ENCODE assay signal across 9 mouse cellular contexts in genomic region chr1:131995062-131995461, GRCm38 (mm10). TPM values are rescaled to one million over a fixed set of nuclear protein-coding genes. Genes with fewer than 3 reads are reported as not detected.
DNase-seq lines count a peak whose midpoint lies in the region; ATAC-seq lines count a peak whose summit lies in the region.
"Had no signal": no experiment of that assay in that cellular context is flagged by ENCODE, and none has a peak within 500 bp of the region (broad histone marks: within the 10 kb centered on the region; RNA-seq: fewer than 3 reads in every experiment).

No protein-coding gene starts in this region.

- H3K9me3 ChIP-seq in kidney, embryonic 16.5 days (ENCODE audit: low read length), result no peaks in the 10 kb centered on the region
- no peaks in the 10 kb centered on the region for H3K9me3 ChIP-seq in intestine, embryonic 16.5 days (ENCODE audit: control insufficient read depth, low read length)

- ATAC-seq in kidney, embryonic 16.5 days (ENCODE audit: low FRiP score, low TSS enrichment), result no peak
- peak; percentile 74 for ATAC-seq in CD4-positive, CD25-positive, alpha-beta regulatory T cell, adult 4 months
- peak; percentile 85 for ATAC-seq in neutrophil, adult 5-6 weeks (ENCODE audit: extremely low read depth, insufficient number of reproducible peaks, low FRiP score, poor library complexity, severe bottlenecking)
- ATAC-seq in intestine, embryonic 16.5 days, result no peak

- H3K36me3 ChIP-seq in kidney, embryonic 16.5 days (ENCODE audit: insufficient read depth, low read length), result no peaks in the 10 kb centered on the region
- no peaks in the 10 kb centered on the region for H3K36me3 ChIP-seq in intestine, embryonic 16.5 days (ENCODE audit: control insufficient read depth, insufficient read depth, low read length)

- DNase-seq in kidney, adult 11 months, result peak; percentile 46
- DNase-seq in adrenal gland, postnatal 25 days, result peak; percentile 56
- DNase-seq in forelimb bud, embryonic 11.5 days (ENCODE audit: low read depth, low spot score), result peak; percentile 46
- DNase-seq in left cerebral cortex, postnatal 25 days (ENCODE audit: low spot score in 2 of 2), result peak; percentile 39 to 61

- 40% methylated on average over 4 of the region's 4 CpGs for WGBS in kidney, embryonic 16.5 days
- WGBS in intestine, embryonic 16.5 days, result 36% methylated on average over 4 of the region's 4 CpGs

- H3K27me3 ChIP-seq in kidney, embryonic 16.5 days (ENCODE audit: insufficient read depth, low read length), result no peaks in the 10 kb centered on the region
- H3K27me3 ChIP-seq in intestine, embryonic 16.5 days (replicated peaks; ENCODE audit: control insufficient read depth, insufficient read depth, low read length), result no peaks in the 10 kb centered on the region

- no peak overlapping the region for H3K4me3 ChIP-seq in kidney, embryonic 16.5 days (ENCODE audit: low read length)
- no peak overlapping the region for H3K4me3 ChIP-seq in intestine, embryonic 16.5 days (ENCODE audit: low read length)
- H3K4me3 ChIP-seq: erythroblast, embryonic 14.5 days had no signal

- no peak overlapping the region for H3K4me2 ChIP-seq in kidney, embryonic 16.5 days (replicated peaks; ENCODE audit: low read depth, low read length)
- H3K4me2 ChIP-seq in intestine, embryonic 16.5 days (ENCODE audit: low read depth, low read length), result no peak overlapping the region

- no peak overlapping the region for H3K27ac ChIP-seq in kidney, embryonic 16.5 days (ENCODE audit: low read length)
- no peak overlapping the region for H3K27ac ChIP-seq in intestine, embryonic 16.5 days (ENCODE audit: low read length)

- intact Hi-C loops in left cerebral cortex, postnatal 25 days (cut with DNase I), result loop anchor here (2.0 kb wide), 2 partner anchors 52 to 122 kb away; no protein-coding TSS in a partner anchor

- H3K9ac ChIP-seq in kidney, embryonic 16.5 days (replicated peaks; ENCODE audit: low read length), result no peak overlapping the region
- H3K9ac ChIP-seq in intestine, embryonic 16.5 days (ENCODE audit: low read depth, low read length), result no peak overlapping the region

- no peaks in the 10 kb centered on the region for H3K4me1 ChIP-seq in kidney, embryonic 16.5 days (ENCODE audit: insufficient read depth, low read length)
- no peaks in the 10 kb centered on the region for H3K4me1 ChIP-seq in intestine, embryonic 16.5 days (ENCODE audit: control insufficient read depth, insufficient read depth, low read length)

RNA-seq across cellular contexts. Expression of gene Elk4, which starts 12.3 kb away (rescaled TPM):
- polyA plus RNA-seq in kidney, embryonic 16.5 days (2015; fragmentation: Nextera tagmentation; extraction: Ambion mirVana), result 19.0 and 23.2 TPM in 2 replicates
- 10 to 100 TPM; 58.2 to 68.3 TPM for polyA plus RNA-seq in CD4-positive, CD25-positive, alpha-beta regulatory T cell, adult 4 months (2017; shearing (Covaris generic))
- total RNA-seq in adrenal gland, postnatal 25 days (2021), result 100 and 117 TPM in 2 replicates
- 10 to 100 TPM; 52.6 TPM for total RNA-seq in left cerebral cortex, postnatal 25 days (2021)
- 208 and 233 TPM in 2 replicates for total RNA-seq in neutrophil, adult 5-6 weeks (2017)
- 13.2 and 14.3 TPM in 2 replicates for polyA plus RNA-seq in intestine, embryonic 16.5 days (2015; fragmentation: Nextera tagmentation; extraction: Ambion mirVana)

RNA-seq across cellular contexts. Expression of gene Slc45a3, which starts 32.3 kb away (rescaled TPM):
- 8.6 and 9.7 TPM in 2 replicates for polyA plus RNA-seq in kidney, embryonic 16.5 days (2015; fragmentation: Nextera tagmentation; extraction: Ambion mirVana)
- under 1 TPM; 0.26 to 0.49 TPM for polyA plus RNA-seq in CD4-positive, CD25-positive, alpha-beta regulatory T cell, adult 4 months (2017; shearing (Covaris generic))
- total RNA-seq in adrenal gland, postnatal 25 days (2021), result 12.6 and 15.5 TPM in 2 replicates
- total RNA-seq in left cerebral cortex, postnatal 25 days (2021), result 1 to 10 TPM; 1.1 to 1.9 TPM
- total RNA-seq in neutrophil, adult 5-6 weeks (2017), result not detected in 2 replicates
- 2.5 and 2.9 TPM in 2 replicates for polyA plus RNA-seq in intestine, embryonic 16.5 days (2015; fragmentation: Nextera tagmentation; extraction: Ambion mirVana)

Comparison
In these comparisons a context has a peak if more than half of its experiments do, and no peak if none do; other contexts are left out.
1. ATAC-seq: peak in CD4-positive, CD25-positive, alpha-beta regulatory T cell, adult 4 months (single experiment) and neutrophil, adult 5-6 weeks (single experiment); none in kidney, embryonic 16.5 days (single experiment) and intestine, embryonic 16.5 days (single experiment).
2. Peak in every context shown above with its lines, with median percentiles within 50 percentile points of each other: DNase-seq.